16 mouse cellular contexts compared by ENCODE assay signal in genomic region chr1:34132875-34133274, GRCm38 (mm10).
DNase-seq lines count a peak whose midpoint lies in the region; ATAC-seq and TF ChIP-seq lines count a peak whose summit lies in the region.
"Had no signal": no experiment of that assay in that cellular context is flagged by ENCODE, and none has a peak within 500 bp of the region (broad histone marks: within the 10 kb centered on the region; RNA-seq: fewer than 3 reads in every experiment).

No protein-coding gene starts in this region.

- H3K27me3 ChIP-seq in heart, embryonic 10.5 days (ENCODE audit: insufficient read depth, poor library complexity, severe bottlenecking): no peaks in the 10 kb centered on the region
- no peaks in the 10 kb centered on the region for H3K27me3 ChIP-seq in lung, postnatal 0 days (replicated peaks; ENCODE audit: insufficient read depth, low read length)
- H3K27me3 ChIP-seq in kidney, postnatal 0 days (ENCODE audit: insufficient read depth, low read length): no peaks in the 10 kb centered on the region
- H3K27me3 ChIP-seq in midbrain, embryonic 10.5 days (ENCODE audit: low read depth, poor library complexity, severe bottlenecking): no peaks in the 10 kb centered on the region
- H3K27me3 ChIP-seq: limb, embryonic 15.5 days had no signal

- peak; percentile 75 for DNase-seq in heart, embryonic 10.5 days (ENCODE audit: low spot score)
- DNase-seq in heart, adult 8-10 months (ENCODE audit: low spot score): no peak
- DNase-seq in lung, postnatal 0 days (ENCODE audit: low spot score): peak; percentile 30
- DNase-seq in lung, postnatal 36 days: no peak
- peak; percentile 36 for DNase-seq in adrenal gland, postnatal 25 days
- DNase-seq in kidney, postnatal 0 days (ENCODE audit: low spot score): peak; percentile 74
- DNase-seq in midbrain, embryonic 10.5 days (ENCODE audit: low spot score): no peak
- DNase-seq: cerebellum, adult 8-10 months; forebrain, postnatal 0 days; gastrocnemius, postnatal 25 days; lung, adult 18-20 months; right cerebral cortex, postnatal 25 days; thymus, adult 18-20 months had no signal

- no peak for ATAC-seq in lung, postnatal 0 days
- ATAC-seq in kidney, postnatal 0 days (replicated peaks; ENCODE audit: low FRiP score, low read depth): peak; percentile 37; the same call in 1 of the 2 replicates
- ATAC-seq in megakaryocyte, adult 5-6 weeks (ENCODE audit: poor library complexity, severe bottlenecking): no peak
- ATAC-seq: forebrain, postnatal 0 days had no signal

- 49% methylated on average over 16 of the region's 16 CpGs for WGBS in heart, embryonic 10.5 days
- 73% methylated on average over 16 of the region's 16 CpGs for WGBS in lung, postnatal 0 days
- WGBS in kidney, postnatal 0 days: 34% methylated on average over 16 of the region's 16 CpGs
- 90% methylated on average over 16 of the region's 16 CpGs for WGBS in midbrain, embryonic 10.5 days

- no peaks in the 10 kb centered on the region for H3K9me3 ChIP-seq in heart, embryonic 10.5 days
- no peaks in the 10 kb centered on the region for H3K9me3 ChIP-seq in lung, postnatal 0 days (ENCODE audit: low read length)
- H3K9me3 ChIP-seq in kidney, postnatal 0 days (replicated peaks; ENCODE audit: low read length): no peaks in the 10 kb centered on the region
- no peaks in the 10 kb centered on the region for H3K9me3 ChIP-seq in midbrain, embryonic 10.5 days (replicated peaks)
- H3K9me3 ChIP-seq: limb, embryonic 15.5 days had no signal

- peak overlapping the region; percentile 13; the same call in 1 of the 2 replicates for H3K4me3 ChIP-seq in heart, embryonic 10.5 days
- no peak overlapping the region for H3K4me3 ChIP-seq in lung, postnatal 0 days (ENCODE audit: low read depth, low read length)
- no peak overlapping the region for H3K4me3 ChIP-seq in kidney, postnatal 0 days (replicated peaks; ENCODE audit: low read depth, low read length)
- H3K4me3 ChIP-seq in midbrain, embryonic 10.5 days: no peak overlapping the region
- H3K4me3 ChIP-seq: limb, embryonic 15.5 days had no signal

- H3K36me3 ChIP-seq in heart, embryonic 10.5 days: 0 out of 2 replicates have a peak, but pooled peaks cover 2% of the 10 kb centered on the region
- H3K36me3 ChIP-seq in lung, postnatal 0 days (ENCODE audit: insufficient read depth, low read length): no peaks in the 10 kb centered on the region
- H3K36me3 ChIP-seq in kidney, postnatal 0 days (ENCODE audit: insufficient read depth, low read length): no peaks in the 10 kb centered on the region
- H3K36me3 ChIP-seq in midbrain, embryonic 10.5 days: peaks cover 6% of the 10 kb centered on the region
- H3K36me3 ChIP-seq: limb, embryonic 15.5 days had no signal

- TF ChIP-seq CTCF in lung, postnatal 0 days (IDR thresholded peaks at IDR 0.05): no peak
- no peak for TF ChIP-seq CTCF in kidney, postnatal 0 days (IDR thresholded peaks at IDR 0.05; ENCODE audit: low read depth)

- peak overlapping the region; percentile 79 for H3K27ac ChIP-seq in heart, embryonic 10.5 days
- 0 out of 2 replicates have a peak overlapping the region, but pooled peaks have one; percentile 32 for H3K27ac ChIP-seq in lung, postnatal 0 days (ENCODE audit: low read length)
- peak overlapping the region; percentile 80 for H3K27ac ChIP-seq in kidney, postnatal 0 days
- no peak overlapping the region for H3K27ac ChIP-seq in midbrain, embryonic 10.5 days (replicated peaks)
- H3K27ac ChIP-seq: hindbrain, embryonic 14.5 days; limb, embryonic 15.5 days had no signal

- no peak for TF ChIP-seq EP300 in lung, postnatal 0 days (IDR thresholded peaks at IDR 0.05)

- H3K4me1 ChIP-seq in heart, embryonic 10.5 days: peaks cover 37% of the 10 kb centered on the region
- peaks cover 3% of the 10 kb centered on the region; the same call in 1 of the 2 replicates for H3K4me1 ChIP-seq in lung, postnatal 0 days (ENCODE audit: insufficient read depth, low read depth, low read length)
- H3K4me1 ChIP-seq in kidney, postnatal 0 days (replicated peaks; ENCODE audit: insufficient read depth, low read length): peaks cover 28% of the 10 kb centered on the region
- peaks cover 15% of the 10 kb centered on the region for H3K4me1 ChIP-seq in midbrain, embryonic 10.5 days

- H3K9ac ChIP-seq in lung, postnatal 0 days (replicated peaks; ENCODE audit: low read depth): no peak overlapping the region
- H3K9ac ChIP-seq in kidney, postnatal 0 days (ENCODE audit: low read depth, low read length): 0 out of 2 replicates have a peak overlapping the region, but pooled peaks have one; percentile 18
- H3K9ac ChIP-seq: forebrain, postnatal 0 days; hindbrain, embryonic 14.5 days; limb, embryonic 15.5 days had no signal

- no peak overlapping the region for H3K4me2 ChIP-seq in lung, postnatal 0 days (replicated peaks; ENCODE audit: low read depth, low read length)
- peak overlapping the region; percentile 27; the same call in 1 of the 2 replicates for H3K4me2 ChIP-seq in kidney, postnatal 0 days (ENCODE audit: low read length)
- H3K4me2 ChIP-seq: hindbrain, embryonic 14.5 days; limb, embryonic 15.5 days had no signal

Comparison
In these comparisons a context has a peak if more than half of its experiments do, and no peak if none do; other contexts are left out.
1. DNase-seq: peak in heart, embryonic 10.5 days (single experiment), lung, postnatal 0 days (single experiment), adrenal gland, postnatal 25 days (single experiment) and kidney, postnatal 0 days (single experiment); none in heart, adult 8-10 months (single experiment), lung, postnatal 36 days (single experiment) and midbrain, embryonic 10.5 days (single experiment).